Mouse (Mus musculus) spleen, adult 18-20 months (tissue): ENCODE measurements at regions not wholly inside any gene's neighbourhood (a gene's known extent, or its start where the extent isn't known, plus 50 kb on each side); places are given as distances from the start of the nearest gene placed in this dataset.

ENCODE experiments used
- DNase-seq, 2 experiments: peaks; one replicate each; pipeline ENCODE4 v3.0.0; 2022; ENCODE audit warnings: mixed read lengths in 2 of 2

- no peak for DNase-seq
Observed at GRCm38 (mm10) chr9:61047289-61047688, 252.9 kb downstream of the Uaca start.

- DNase-seq = no peak
Observed at GRCm38 (mm10) chr9:61048576-61048975, 254.2 kb downstream of the Uaca start.

GRCm38 (mm10) chr9:61052621-61053020, 258.3 kb downstream of the Uaca start:
- no peak for DNase-seq

GRCm38 (mm10) chr9:61054427-61054826, 260.1 kb downstream of the Uaca start:
- DNase-seq = peak; percentile 77 to 82

DNA sequence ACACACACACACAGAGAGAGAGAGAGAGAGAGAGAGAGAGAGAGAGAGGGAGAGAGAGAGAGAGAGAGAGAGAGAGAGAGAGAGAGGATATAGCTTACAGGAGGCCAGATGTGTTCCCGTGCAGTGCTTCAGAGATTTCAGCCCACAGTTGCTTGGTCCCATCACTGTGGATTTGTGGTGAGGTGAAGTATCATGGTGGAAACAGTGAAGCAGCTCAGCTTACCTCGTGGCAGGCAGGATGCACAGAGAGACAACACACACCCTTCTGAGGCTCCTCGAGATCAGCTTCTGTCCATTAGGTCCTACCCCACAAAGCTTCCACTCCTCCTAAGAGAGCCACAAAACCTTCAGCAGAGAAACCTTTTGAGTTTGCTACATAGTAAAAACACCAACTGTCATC, 261.1 kb downstream of the Uaca start:
- no peak for DNase-seq

GRCm38 (mm10) chr9:61055928-61056730, 261.8 kb downstream of the Uaca start:
- DNase-seq = no peak

- DNase-seq = peak; percentile 46 to 48
Observed at GRCm38 (mm10) chr9:61056731-61057270, 262.5 kb downstream of the Uaca start.

- DNase-seq = no peak
Observed at GRCm38 (mm10) chr9:61059225-61059624, 264.9 kb downstream of the Uaca start.

DNA sequence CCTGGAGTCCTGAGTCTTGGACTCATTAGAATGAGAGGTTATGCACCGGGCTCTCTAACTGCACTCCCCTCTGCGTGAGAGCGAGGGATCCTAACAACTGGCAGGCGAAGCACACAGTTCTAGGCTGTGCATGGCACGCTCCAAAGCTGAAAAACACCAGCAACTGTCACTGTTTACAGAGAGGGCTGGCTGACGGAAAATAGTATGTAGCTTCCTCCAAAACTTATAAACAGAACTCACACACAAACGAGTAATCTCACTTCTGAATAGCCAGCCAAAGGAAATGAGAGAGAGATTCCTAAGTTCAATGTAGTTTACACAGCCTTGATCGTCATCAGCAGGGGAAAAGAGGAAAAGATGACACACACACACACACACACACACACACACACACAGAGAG, 266.6 kb downstream of the Uaca start:
- no peak for DNase-seq

GRCm38 (mm10) chr9:61064714-61065305, 270.5 kb downstream of the Uaca start:
- DNase-seq = no peak

GRCm38 (mm10) chr9:61069553-61070314, 275.4 kb downstream of the Uaca start:
- DNase-seq = no peak

- DNase-seq = no peak
Observed at GRCm38 (mm10) chr9:61070315-61070707, 276.0 kb downstream of the Uaca start.

DNA sequence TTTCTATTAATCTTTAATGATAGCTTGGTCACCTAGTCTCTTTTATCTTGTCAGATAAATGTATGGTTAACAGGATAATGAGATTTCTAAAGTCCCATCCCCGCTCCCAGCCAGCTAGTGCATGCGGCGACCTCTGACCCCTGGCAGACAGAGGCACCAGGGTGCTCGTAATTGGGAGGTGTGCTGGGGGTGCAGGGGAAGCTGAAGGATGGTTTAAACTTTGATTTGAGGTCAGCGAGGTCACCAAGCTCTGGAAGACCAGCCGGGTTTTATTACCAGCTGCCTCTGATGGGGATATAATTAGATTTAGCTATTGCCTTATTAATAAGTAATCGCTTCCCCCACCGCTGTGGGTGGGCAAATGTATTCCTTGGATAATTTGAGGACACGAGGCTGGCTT, 276.5 kb downstream of the Uaca start:
- DNase-seq = no peak

DNA sequence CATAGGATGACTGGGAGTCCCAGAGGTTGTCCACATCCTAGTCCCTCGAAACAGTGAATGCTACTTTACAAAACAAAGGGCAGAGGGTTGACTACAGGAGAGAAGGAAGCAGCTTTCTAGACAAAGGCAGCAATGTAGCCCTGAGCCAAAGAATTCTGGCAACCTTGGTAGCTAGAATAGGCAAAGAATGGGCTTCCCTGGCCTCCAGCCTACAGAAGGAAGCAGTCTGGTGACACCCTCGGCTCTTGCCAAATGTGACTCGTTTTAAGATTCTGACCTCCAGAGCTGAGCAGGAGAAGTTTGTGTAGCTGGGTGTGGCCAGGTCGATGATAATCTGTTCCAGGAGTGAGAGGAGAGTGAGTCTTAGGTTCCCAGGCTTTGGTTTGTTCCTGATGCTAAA, 279.1 kb downstream of the Uaca start:
- DNase-seq = no peak

GRCm38 (mm10) chr9:61075071-61075470, 280.7 kb downstream of the Uaca start:
- DNase-seq = no peak

- DNase-seq = no peak
Observed at GRCm38 (mm10) chr9:61077181-61077580, 282.8 kb downstream of the Uaca start.

DNA sequence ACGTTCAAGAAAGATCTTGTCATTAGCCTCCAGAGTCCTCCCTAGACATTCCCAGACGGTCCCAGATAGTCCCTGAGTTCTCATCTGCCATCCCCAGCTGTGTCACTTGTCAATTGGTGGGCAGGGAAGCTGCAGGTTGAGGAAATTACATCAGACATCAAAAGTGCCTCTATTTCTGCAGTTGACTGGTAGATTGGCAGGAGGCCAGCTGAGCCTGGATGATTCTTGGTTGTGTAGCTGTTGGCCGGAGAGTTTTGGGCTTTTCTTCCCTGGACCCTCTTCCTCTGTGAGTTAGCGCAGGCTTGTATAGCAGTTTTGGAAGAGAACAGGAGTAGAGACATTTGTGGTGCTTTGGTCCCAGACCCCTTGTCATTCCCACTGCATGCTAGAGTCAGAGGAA, 283.5 kb downstream of the Uaca start:
- no peak for DNase-seq

DNA sequence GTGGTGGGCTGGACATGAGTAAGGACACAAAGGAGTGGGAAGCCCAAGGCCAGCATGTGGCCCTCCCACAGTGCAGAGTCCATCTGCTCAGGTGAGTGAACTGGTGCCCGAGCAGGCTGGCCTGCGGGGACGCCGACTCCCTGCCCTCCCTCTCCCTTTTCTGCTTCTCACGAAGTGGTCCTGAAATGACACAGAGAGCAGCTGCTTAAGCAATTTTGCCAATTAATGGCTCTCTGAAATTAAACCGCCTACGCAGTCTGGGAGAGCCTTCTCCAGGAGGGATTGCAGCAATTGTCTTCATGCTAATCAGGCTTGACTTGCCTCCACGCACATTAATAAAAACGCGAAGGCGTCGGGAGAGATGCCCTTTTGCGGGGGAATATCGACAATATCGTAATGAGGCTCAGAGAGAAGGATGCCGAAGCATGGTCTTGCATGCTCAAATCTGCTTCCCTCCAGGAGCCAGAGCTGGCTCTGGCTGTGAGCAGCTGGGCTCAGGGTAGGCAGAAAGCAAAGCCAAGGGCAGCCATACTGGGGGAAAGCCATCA, 287.2 kb downstream of the Uaca start:
- DNase-seq = no peak

- no peak for DNase-seq
Observed at GRCm38 (mm10) chr9:61084655-61085230, 287.4 kb upstream of the Tle3 start.

- no peak for DNase-seq
Observed at GRCm38 (mm10) chr9:61087035-61087434, 285.1 kb upstream of the Tle3 start.

DNA sequence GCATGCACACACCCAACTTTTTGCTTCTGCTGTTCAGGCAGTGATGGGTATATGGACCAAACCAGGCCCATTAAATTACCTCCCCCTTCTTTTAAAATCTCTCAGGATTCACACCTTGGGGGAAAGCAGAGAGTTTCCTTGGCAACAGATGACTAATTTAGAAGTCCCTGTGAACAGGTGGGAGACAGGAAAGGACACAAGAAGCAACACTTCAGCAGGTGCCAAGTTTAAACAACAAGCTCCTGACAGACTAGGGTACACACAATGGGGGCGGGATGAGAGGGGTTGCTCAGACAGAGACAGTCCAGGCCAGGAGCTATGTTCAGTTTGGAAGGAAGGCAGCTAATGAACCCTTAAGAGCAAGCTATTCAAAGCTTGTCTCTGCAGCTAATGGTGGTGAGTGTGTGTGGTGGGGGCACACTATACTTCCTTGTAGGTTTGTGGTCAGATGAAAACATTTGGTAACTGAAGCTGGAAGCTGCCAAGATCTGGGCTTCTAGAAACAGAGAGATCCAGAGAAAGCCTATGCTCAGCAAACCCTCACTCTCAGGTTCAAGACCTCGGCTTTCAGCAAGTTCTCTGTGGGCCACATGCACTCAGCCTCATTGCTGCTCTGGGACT, 283.0 kb upstream of the Tle3 start:
- DNase-seq = no peak

DNA sequence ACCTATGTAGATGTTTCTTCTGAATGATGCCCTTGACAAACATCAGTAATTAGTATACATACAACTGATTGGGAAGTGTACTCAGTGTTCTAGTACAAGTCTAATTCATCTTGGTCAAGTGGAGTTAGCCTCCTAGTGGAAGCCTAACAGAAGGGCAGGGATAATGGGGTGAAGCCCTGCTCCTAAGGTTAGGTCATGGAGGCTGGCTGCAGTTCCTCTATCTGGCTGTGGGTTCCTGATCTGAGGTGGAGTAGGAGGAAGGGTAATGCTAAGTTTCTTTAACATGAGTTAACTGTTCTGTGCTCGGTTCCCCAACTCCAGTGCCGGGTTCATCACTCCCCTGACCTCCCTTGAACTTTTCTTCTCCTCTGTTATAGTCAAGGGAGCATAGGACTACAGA, 281.1 kb upstream of the Tle3 start:
- DNase-seq = no peak
